Mouse (Mus musculus) gastrocnemius, postnatal 36 days (tissue): ENCODE measurements around the gene Atp6v1g2. TPM values are rescaled to one million over a fixed set of nuclear protein-coding genes. Genes with fewer than 3 reads are reported as not detected.
A peak's percentile ranks its signal among the peaks of the same experiment; 100 is the strongest.

ENCODE experiments used
- DNase-seq, 2 experiments: peaks; one replicate each; pipeline ENCODE4 v3.0.0; 2022
- intact Hi-C: fragments of 180-260 bp; cut with DNase I; formaldehyde crosslinking; loops from one replicate; pipeline ENCODE4 v1.15.1; 2025
- total RNA-seq, 2 experiments: library from RNA; stranded (reverse); gene quantifications; 2 replicates each; pipeline ENCODE4 v1.2.3; 2021

Gene Atp6v1g2
- total RNA-seq, 2 experiments from 2014 or later, result 1.7 to 2.4 TPM

- intact Hi-C loops, result no loop called here
- no peak for DNase-seq
These were observed 17.8 kb downstream of the Atp6v1g2 start for GRCm38 (mm10) chr17:35251162-35251719.

GRCm38 (mm10) chr17:35251981-35252380, 18.5 kb downstream of the Atp6v1g2 start:
- DNase-seq, result no peak
- intact Hi-C loops, result no loop called here

GRCm38 (mm10) chr17:35252619-35253292, 19.3 kb downstream of the Atp6v1g2 start:
- intact Hi-C loops, result no loop called here
- DNase-seq, result no peak

DNA sequence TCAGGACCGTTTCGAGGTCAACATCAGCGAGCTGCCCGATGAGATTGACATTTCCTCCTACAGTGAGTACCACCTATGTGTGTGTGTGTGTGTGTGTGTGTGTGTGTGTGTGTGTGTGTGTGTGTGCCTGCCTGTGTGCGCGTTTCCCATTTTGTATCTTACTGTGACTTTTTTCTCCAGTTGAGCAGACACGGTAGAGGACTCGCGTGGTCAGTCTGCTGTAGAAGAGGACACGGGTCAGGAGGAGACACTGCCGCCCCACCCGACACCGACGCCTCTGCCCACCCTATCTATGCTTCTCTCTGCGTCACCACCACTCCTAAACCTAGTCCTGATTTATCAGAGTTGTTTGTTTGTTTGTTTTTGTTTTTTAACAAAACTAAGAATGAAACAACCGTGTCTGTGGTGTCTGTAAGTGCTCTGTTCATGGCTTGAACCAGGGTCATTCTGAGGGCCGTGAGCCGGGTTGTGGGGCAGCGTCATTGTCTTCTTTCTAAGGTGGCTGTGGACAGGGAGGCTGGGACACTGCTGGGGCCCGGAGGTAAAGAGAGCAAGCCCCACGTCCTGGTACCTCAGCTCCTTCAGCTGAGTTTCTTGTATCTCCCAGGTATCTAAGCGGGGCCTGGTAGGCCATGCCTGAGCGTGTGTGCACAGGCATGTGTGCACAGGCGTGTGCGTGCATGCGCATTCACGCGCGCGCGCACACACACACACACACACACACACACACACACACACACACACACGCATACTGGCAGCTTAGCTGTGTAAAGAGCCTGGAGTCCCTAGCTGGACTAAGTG, 20.0 kb downstream of the Atp6v1g2 start:
- DNase-seq, result no peak
- intact Hi-C loops, result no loop called here

GRCm38 (mm10) chr17:35254241-35255098, 21.0 kb downstream of the Atp6v1g2 start:
- DNase-seq, result peak; percentile 54 to 59
- intact Hi-C loops, result no loop called here

DNA sequence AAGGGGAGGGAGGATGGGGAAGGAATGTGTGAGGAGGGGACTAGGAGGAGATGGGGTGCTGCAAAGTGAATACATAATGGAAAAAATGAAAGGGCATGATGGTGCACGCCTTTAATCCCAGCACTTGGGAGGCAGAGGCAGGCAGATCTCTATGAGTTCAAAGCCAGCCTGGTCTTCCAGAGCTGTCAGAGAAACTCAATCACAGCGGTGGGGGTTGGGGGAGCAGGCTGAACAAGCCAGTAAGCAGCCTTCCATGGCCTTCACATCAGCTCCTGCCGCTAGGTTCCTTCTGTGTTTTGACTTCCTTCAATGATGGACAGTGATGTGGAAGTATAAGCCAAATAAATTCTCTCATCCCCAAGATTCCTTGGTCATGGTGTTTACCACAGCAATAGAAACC, 21.8 kb downstream of the Atp6v1g2 start:
- DNase-seq, result no peak
- intact Hi-C loops, result no loop called here

DNA sequence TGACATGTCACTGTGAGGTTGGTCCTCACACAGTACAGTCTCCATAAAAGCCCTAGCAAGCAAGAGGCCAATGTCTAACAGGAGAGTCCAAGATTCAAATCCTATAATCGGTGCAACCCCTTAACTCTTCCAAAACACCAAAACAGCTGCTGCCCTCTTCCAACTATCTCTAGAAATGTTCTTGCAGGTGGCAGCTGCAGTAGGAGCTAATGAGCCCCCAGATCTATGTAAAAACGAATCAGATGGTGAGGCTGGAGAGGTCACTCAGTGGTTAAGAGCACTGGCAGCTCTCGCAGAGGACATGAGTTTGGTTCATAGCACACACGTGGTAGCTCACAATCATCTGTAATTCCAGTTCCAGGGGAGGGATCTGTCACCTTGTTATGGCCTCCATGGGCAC, 22.2 kb downstream of the Atp6v1g2 start:
- intact Hi-C loops, result no loop called here
- DNase-seq, result no peak

DNA sequence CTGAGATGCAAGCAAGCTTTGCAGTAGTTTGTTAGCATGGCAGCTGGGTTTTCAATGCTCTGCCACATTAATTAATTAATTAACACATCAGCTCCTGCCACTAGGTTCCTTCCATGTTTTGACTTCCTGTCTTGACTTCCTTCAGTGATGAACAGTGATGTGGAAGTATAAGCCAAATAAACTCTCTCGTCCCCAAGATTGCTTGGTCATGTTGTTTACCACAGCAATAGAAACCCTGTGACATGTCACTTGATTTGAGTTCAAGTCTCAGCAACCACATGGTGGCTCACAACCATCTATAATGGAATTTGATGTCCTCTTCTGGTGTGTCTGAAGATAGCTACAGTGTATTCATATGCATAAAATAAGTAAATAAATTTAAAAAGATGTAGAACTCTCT, 23.9 kb downstream of the Atp6v1g2 start:
- intact Hi-C loops, result no loop called here
- no peak for DNase-seq

DNA sequence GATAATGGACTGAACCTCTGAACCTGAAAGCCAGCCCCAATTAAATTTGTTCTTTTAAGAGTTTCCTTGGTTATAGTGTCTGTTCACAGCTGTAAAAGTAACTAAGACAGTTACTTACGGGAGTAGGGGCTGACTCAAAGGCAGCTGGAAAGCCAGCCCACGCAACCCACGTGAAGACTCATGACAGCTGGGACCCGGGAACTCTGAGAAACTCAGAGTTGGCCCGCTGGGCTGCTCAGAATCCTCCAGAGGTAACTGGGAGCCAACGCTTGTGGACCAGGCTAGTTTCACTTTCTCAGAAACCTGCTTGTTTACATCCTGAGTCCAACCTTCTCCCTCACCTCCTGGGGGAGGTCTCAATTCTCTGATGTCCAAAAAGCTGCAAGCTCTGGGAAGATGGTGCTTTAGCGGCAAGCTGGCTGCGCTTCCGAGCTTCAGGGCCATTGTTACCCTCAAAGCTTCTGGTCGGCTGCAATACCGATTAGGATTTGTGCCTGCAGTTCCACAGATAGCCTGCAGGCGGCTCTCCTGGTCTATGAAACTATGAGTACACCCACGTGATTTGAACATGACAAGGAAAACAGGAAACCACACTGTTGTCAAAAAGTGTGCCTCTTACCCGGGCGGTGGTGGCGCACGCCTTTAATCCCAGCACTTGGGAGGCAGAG, 24.5 kb downstream of the Atp6v1g2 start:
- peak; percentile 92 to 99 for DNase-seq
- intact Hi-C loops, result loop anchor here (2.0 kb wide), 1 partner anchor 17 kb away; no protein-coding TSS in a partner anchor

GRCm38 (mm10) chr17:35258492-35259478, 25.3 kb downstream of the Atp6v1g2 start:
- intact Hi-C loops, result loop anchor here (2.0 kb wide), 1 partner anchor 16 kb away; no protein-coding TSS in a partner anchor
- no peak for DNase-seq

- intact Hi-C loops, result loop anchor here (2.0 to 5.0 kb wide), 2 partner anchors 15 to 43 kb away; no protein-coding TSS in a partner anchor
- DNase-seq, result no peak
These were observed 26.2 kb downstream of the Atp6v1g2 start for GRCm38 (mm10) chr17:35259621-35260020.

GRCm38 (mm10) chr17:35261651-35262050, 28.2 kb downstream of the Atp6v1g2 start:
- no peak for DNase-seq
- intact Hi-C loops, result loop anchor here (5.0 kb wide), 1 partner anchor 41 kb away; no protein-coding TSS in a partner anchor

GRCm38 (mm10) chr17:35262664-35263522, 29.4 kb downstream of the Atp6v1g2 start, which contains the start of gene H2-D1:
H2-D1 (plus strand) TSS chr17:35262730.
- intact Hi-C loops, result loop anchor here (5.0 kb wide), 1 partner anchor 39 kb away; no protein-coding TSS in a partner anchor
- peak; percentile 97 to 99 for DNase-seq

DNA sequence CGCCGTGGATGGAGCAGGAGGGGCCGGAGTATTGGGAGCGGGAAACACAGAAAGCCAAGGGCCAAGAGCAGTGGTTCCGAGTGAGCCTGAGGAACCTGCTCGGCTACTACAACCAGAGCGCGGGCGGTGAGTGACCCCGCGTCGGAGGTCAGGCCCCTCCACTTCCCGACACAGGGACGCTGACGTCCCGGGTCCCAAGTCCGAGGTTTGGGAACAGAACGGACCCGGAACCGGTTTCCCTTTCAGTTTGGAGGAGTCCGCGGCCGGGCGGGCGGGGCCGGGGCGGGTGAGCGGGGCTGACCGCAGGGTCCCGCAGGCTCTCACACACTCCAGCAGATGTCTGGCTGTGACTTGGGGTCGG, 30.0 kb downstream of the Atp6v1g2 start:
- intact Hi-C loops, result loop anchor here (5.0 kb wide), 1 partner anchor 39 kb away; no protein-coding TSS in a partner anchor
- no peak for DNase-seq

DNA sequence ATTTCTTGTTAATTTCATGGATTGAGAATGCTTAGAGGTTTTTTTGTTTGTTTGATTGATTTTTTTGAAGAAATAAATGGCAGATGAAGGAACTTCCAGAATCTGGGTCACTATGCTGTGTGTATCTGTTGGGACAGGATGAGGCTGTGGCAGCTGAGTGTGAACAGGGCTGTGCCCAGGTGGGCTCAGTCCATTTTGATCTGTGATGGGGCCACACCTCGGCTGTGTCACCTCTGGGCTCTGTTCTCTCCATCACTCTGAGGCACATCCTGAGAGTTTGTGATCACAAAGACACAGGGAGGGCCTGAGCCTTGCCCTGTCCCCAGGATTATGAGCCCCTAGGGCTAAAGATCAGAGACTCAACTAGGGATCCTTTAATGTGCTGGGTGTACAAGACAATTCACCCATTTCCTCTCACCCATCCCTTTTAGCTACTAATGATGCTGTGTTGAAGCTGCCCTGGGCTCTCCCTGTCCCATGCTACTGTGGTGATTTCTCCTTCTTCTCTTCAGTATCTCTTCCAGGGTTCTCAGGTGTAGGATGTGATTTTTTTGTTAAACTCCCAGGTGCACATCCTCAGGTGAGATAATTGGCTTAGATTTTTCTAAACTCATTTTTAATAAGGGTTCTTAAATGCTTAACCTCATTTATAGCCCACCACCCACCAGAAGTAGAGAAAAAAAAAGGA, 34.1 kb downstream of the Atp6v1g2 start:
- intact Hi-C loops, result no loop called here

DNA sequence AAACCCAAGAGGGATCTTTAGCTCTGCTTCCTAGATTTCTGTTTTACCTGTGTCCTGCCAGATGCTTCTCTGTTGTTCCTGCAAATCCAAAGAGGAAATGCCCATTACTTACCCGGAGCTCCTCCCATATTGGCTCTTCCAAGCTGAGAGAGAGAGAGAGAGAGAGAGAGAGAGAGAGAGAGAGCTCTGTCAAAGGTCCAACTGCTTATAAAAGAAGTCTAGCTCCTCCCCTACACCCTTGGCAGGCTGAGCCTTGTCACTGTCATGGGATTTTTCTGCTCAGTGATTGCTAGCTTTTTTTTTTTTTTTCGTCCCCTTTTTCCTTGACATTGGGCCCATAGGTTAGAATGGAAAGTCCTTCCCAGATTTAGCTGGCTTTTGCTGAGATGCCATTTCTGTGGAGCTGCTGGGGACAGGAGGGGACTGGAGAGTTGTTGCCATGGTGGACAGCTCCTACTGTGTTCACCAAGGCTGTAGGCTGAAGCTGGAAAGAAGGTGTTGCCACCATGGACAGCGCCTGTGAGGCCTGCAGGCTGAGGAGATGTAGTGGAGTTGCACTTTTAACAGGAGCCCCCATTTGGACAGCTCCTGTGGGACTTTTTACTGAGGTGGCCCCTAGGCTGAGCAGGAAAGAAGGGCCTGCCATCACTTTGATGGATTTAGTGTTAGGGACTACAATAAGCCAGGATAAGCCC, 36.3 kb downstream of the Atp6v1g2 start:
- no peak for DNase-seq
- intact Hi-C loops, result loop anchor here (2.0 kb wide), 1 partner anchor 1299 kb away; no protein-coding TSS in a partner anchor

More for the DNA sequence above, 34.1 kb downstream of the Atp6v1g2 start:
- DNase-seq, result no peak
